Mouse (Mus musculus) MEL (cell line): ENCODE measurements around the gene Fgfr1op2. TPM values are rescaled to one million over a fixed set of nuclear protein-coding genes. Genes with fewer than 3 reads are reported as not detected.

ENCODE experiments used
- DNase-seq: peaks from one replicate; pipeline ENCODE4 v3.0.0; 2011; ENCODE audit warnings: low read depth, low spot score
- H3K27ac ChIP-seq: 2 replicates; pipeline ENCODE4 v1.5.1; 2012; ENCODE audit warnings: low read depth, mild to moderate bottlenecking, control low read depth, low read length, moderate library complexity; ENCODE audit not compliant: control insufficient read depth
- H3K27me3 ChIP-seq, 2 experiments: fragments of 150-350 bp in 1 of 2; sonication (generic) in 1 of 2; 2 replicates each; pipeline ENCODE4 v1.6.1; 2012; ENCODE audit warnings: low read length in 2 of 2, mild to moderate bottlenecking in 2 of 2, improper control_type of control experiment in 1 of 2, moderate library complexity in 1 of 2; ENCODE audit not compliant: insufficient read depth in 2 of 2, control insufficient read depth in 1 of 2
- H3K36me3 ChIP-seq, 2 experiments: 2 replicates each; pipeline ENCODE4 v1.6.1; 2012 to 2014; ENCODE audit warnings: low read length in 2 of 2, improper control_type of control experiment in 1 of 2, inconsistent platforms in 1 of 2, mild to moderate bottlenecking in 1 of 2; ENCODE audit not compliant: insufficient read depth in 2 of 2, control insufficient read depth in 1 of 2
- H3K4me1 ChIP-seq, 2 experiments: fragments of 150-350 bp in 1 of 2; sonication (generic) in 1 of 2; 2 replicates each; pipeline ENCODE4 v1.6.1; 2012; ENCODE audit warnings: low read length in 2 of 2, improper control_type of control experiment in 1 of 2, mild to moderate bottlenecking in 1 of 2; ENCODE audit not compliant: insufficient read depth in 2 of 2, control insufficient read depth in 1 of 2
- H3K4me3 ChIP-seq, 2 experiments: fragments of 150-350 bp in 1 of 2; sonication (generic) in 1 of 2; 2 replicates each; pipeline ENCODE4 v1.5.1; 2012; ENCODE audit warnings: low read depth in 2 of 2, low read length in 2 of 2, mild to moderate bottlenecking in 2 of 2, moderate library complexity in 2 of 2, control low read depth in 1 of 2, improper control_type of control experiment in 1 of 2; ENCODE audit not compliant: control insufficient read depth in 1 of 2, insufficient read depth in 1 of 2
- H3K79me2 ChIP-seq: 2 replicates; pipeline ENCODE4 v1.6.1; 2012; ENCODE audit warnings: mild to moderate bottlenecking, low read length, moderate library complexity; ENCODE audit not compliant: control insufficient read depth, poor library complexity, insufficient read depth
- H3K9ac ChIP-seq: 2 replicates; pipeline ENCODE4 v1.6.1; 2012; ENCODE audit warnings: low read depth, mild to moderate bottlenecking, control low read depth, low read length, moderate library complexity; ENCODE audit not compliant: control insufficient read depth, poor library complexity, severe bottlenecking
- H3K9me3 ChIP-seq: fragments of 150-350 bp; sonication (generic); replicated peaks from 2 replicates; pipeline ENCODE4 v1.6.1; 2012; ENCODE audit warnings: mild to moderate bottlenecking, low read length, improper control_type of control experiment, moderate library complexity; ENCODE audit not compliant: insufficient read depth
- BHLHE40 ChIP-seq: IDR thresholded peaks from 2 replicates; pipeline ENCODE4 v1.6.1; 2012; ENCODE audit warnings: low read depth, mild to moderate bottlenecking, inconsistent platforms, low read length, improper control_type of control experiment, borderline replicate concordance
- CHD1 ChIP-seq: IDR thresholded peaks from 2 replicates; pipeline ENCODE4 v1.6.1; 2012; ENCODE audit warnings: low read depth, mild to moderate bottlenecking, inconsistent platforms, low read length, improper control_type of control experiment
- CHD2 ChIP-seq: IDR thresholded peaks from 2 replicates; pipeline ENCODE4 v1.6.1; 2011; ENCODE audit warnings: low read length, improper control_type of control experiment
- ELF1 ChIP-seq: IDR thresholded peaks from 2 replicates; pipeline ENCODE4 v1.6.1; 2014; ENCODE audit warnings: low read depth, mild to moderate bottlenecking, inconsistent platforms, low read length, improper control_type of control experiment, moderate library complexity
- EP300 ChIP-seq, 2 experiments: IDR thresholded peaks; 2 replicates each; pipeline ENCODE4 v1.6.1; 2011; ENCODE audit warnings: improper control_type of control experiment in 2 of 2, low read length in 2 of 2, low read depth in 1 of 2, mild to moderate bottlenecking in 1 of 2
- ETS1 ChIP-seq: IDR thresholded peaks from 2 replicates; pipeline ENCODE4 v1.6.1; 2012; ENCODE audit warnings: low read depth, mild to moderate bottlenecking, inconsistent platforms, low read length, improper control_type of control experiment, moderate library complexity
- GATA1 ChIP-seq: IDR thresholded peaks from 2 replicates; pipeline ENCODE4 v1.6.1; 2011; ENCODE audit warnings: low read depth, low read length, improper control_type of control experiment
- HCFC1 ChIP-seq: IDR thresholded peaks from 2 replicates; pipeline ENCODE4 v1.6.1; 2012; ENCODE audit warnings: low read depth, mild to moderate bottlenecking, inconsistent platforms, low read length, improper control_type of control experiment, moderate library complexity
- JUND ChIP-seq: IDR thresholded peaks from 2 replicates; pipeline ENCODE4 v1.6.1; 2011; ENCODE audit warnings: low read depth, mild to moderate bottlenecking, improper control_type of control experiment, low read length
- MAFK ChIP-seq: IDR thresholded peaks from 2 replicates; pipeline ENCODE4 v1.6.1; 2011; ENCODE audit warnings: low read depth, mild to moderate bottlenecking, low read length, improper control_type of control experiment, borderline replicate concordance
- MAZ ChIP-seq: IDR thresholded peaks from 2 replicates; pipeline ENCODE4 v1.6.1; 2012; ENCODE audit warnings: low read depth, mild to moderate bottlenecking, inconsistent platforms, low read length, improper control_type of control experiment
- MEF2A ChIP-seq: IDR thresholded peaks from 2 replicates; pipeline ENCODE4 v1.6.1; 2014; ENCODE audit warnings: low read depth, mild to moderate bottlenecking, inconsistent platforms, low read length, improper control_type of control experiment; ENCODE audit not compliant: poor library complexity, insufficient replicate concordance, severe bottlenecking; ENCODE audit errors: extremely low read depth
- MXI1 ChIP-seq: IDR thresholded peaks from 2 replicates; pipeline ENCODE4 v1.6.1; 2011; ENCODE audit warnings: mild to moderate bottlenecking, low read depth, low read length, improper control_type of control experiment
- NELFE ChIP-seq: IDR thresholded peaks from 2 replicates; pipeline ENCODE4 v1.6.1; 2011; ENCODE audit warnings: low read depth, low read length, improper control_type of control experiment
- NRF1 ChIP-seq: IDR thresholded peaks from 2 replicates; pipeline ENCODE4 v1.6.1; 2014; ENCODE audit warnings: low read depth, mild to moderate bottlenecking, inconsistent platforms, low read length, improper control_type of control experiment, moderate library complexity; ENCODE audit not compliant: poor library complexity, insufficient read depth, severe bottlenecking
- POLR2A ChIP-seq, 2 experiments: IDR thresholded peaks; 2 replicates each; pipeline ENCODE4 v1.6.1; 2011 to 2012; ENCODE audit warnings: low read length in 2 of 2, mild to moderate bottlenecking in 2 of 2, control low read depth in 1 of 2, improper control_type of control experiment in 1 of 2, low read depth in 1 of 2, moderate library complexity in 1 of 2; ENCODE audit not compliant: control insufficient read depth in 1 of 2, insufficient read depth in 1 of 2, poor library complexity in 1 of 2
- POLR2AphosphoS2 ChIP-seq: IDR thresholded peaks from 2 replicates; pipeline ENCODE4 v1.6.1; 2011; ENCODE audit warnings: low read length, improper control_type of control experiment
- POLR2AphosphoS5 ChIP-seq: IDR thresholded peaks from 2 replicates; pipeline ENCODE4 v1.6.1; 2012; ENCODE audit warnings: low read depth, borderline replicate concordance, mild to moderate bottlenecking, inconsistent platforms, low read length, moderate library complexity, mixed read lengths
- RAD21 ChIP-seq: IDR thresholded peaks from 2 replicates; pipeline ENCODE4 v1.6.1; 2011; ENCODE audit warnings: mild to moderate bottlenecking, low read depth, low read length, improper control_type of control experiment
- SIN3A ChIP-seq: IDR thresholded peaks from 2 replicates; pipeline ENCODE4 v1.6.1; 2012; ENCODE audit warnings: low read length, improper control_type of control experiment, inconsistent platforms
- SMC3 ChIP-seq: IDR thresholded peaks from 2 replicates; pipeline ENCODE4 v1.6.1; 2011; ENCODE audit warnings: low read depth, low read length, improper control_type of control experiment
- TAL1 ChIP-seq: IDR thresholded peaks from 2 replicates; pipeline ENCODE4 v1.6.1; 2012; ENCODE audit warnings: mild to moderate bottlenecking, inconsistent platforms, low read length, moderate library complexity, mixed read lengths
- TBP ChIP-seq: IDR thresholded peaks from 2 replicates; pipeline ENCODE4 v1.8.0; 2011; ENCODE audit warnings: low read depth, low read length, improper control_type of control experiment
- UBTF ChIP-seq: IDR thresholded peaks from 2 replicates; pipeline ENCODE4 v1.6.1; 2012; ENCODE audit warnings: low read depth, mild to moderate bottlenecking, inconsistent platforms, low read length, improper control_type of control experiment, moderate library complexity, borderline replicate concordance; ENCODE audit not compliant: insufficient read depth
- USF1 ChIP-seq: IDR thresholded peaks from 2 replicates; pipeline ENCODE4 v1.6.1; 2014; ENCODE audit warnings: low read depth, mild to moderate bottlenecking, inconsistent platforms, low read length, improper control_type of control experiment, moderate library complexity
- USF2 ChIP-seq, 2 experiments: IDR thresholded peaks; 2 replicates each; pipeline ENCODE4 v1.6.1; 2011 to 2012; ENCODE audit warnings: improper control_type of control experiment in 2 of 2, low read length in 2 of 2, borderline replicate concordance in 1 of 2, inconsistent platforms in 1 of 2, low read depth in 1 of 2, mild to moderate bottlenecking in 1 of 2; ENCODE audit not compliant: insufficient read depth in 1 of 2
- ZKSCAN1 ChIP-seq: IDR thresholded peaks from 2 replicates; pipeline ENCODE4 v1.6.1; 2012; ENCODE audit warnings: low read depth, mild to moderate bottlenecking, inconsistent platforms, low read length, improper control_type of control experiment, moderate library complexity
- ZMIZ1 ChIP-seq: IDR thresholded peaks from 2 replicates; pipeline ENCODE4 v1.6.1; 2012; ENCODE audit warnings: low read depth, mild to moderate bottlenecking, inconsistent platforms, low read length, improper control_type of control experiment, moderate library complexity
- ZNF384 ChIP-seq: IDR thresholded peaks from 2 replicates; pipeline ENCODE4 v1.6.1; 2012; ENCODE audit warnings: low read depth, mild to moderate bottlenecking, inconsistent platforms, low read length, improper control_type of control experiment
- polyA plus RNA-seq, 2 experiments: library from polyadenylated mRNA; stranded (reverse) in 1 of 2; unstranded in 1 of 2; fragments of >175 nt in 1 of 2; fragments of >200 nt in 1 of 2; gene quantifications; 2 replicates each; pipeline versions ENCODE4 v1.2.1 to v1.2.4; 2012; ENCODE audit warnings: low replicate concordance in 2 of 2, low read depth in 1 of 2; ENCODE audit not compliant: insufficient read length in 2 of 2, insufficient read depth in 1 of 2, missing spikeins in 1 of 2
- total RNA-seq: library from RNA; depleted of rRNA; stranded (reverse); fragments of 300-350 nt; gene quantifications from 2 replicates; pipeline ENCODE4 v1.2.3, GENCODE M21; 2012

The Fgfr1op2 gene
- total and polyA plus RNA-seq, 3 experiments = 70.4 to 93.6 TPM; not detected in 1

- Histone ChIP-seq H3K9ac (no peak overlapping the region), H3K27me3 (no peaks in the 10 kb centered on the region), H3K79me2 (no peaks in the 10 kb centered on the region), H3K4me3 (no peak overlapping the region), H3K36me3 (no peaks in the 10 kb centered on the region; a peak in 1 of 4 replicates), H3K4me1 (no peaks in the 10 kb centered on the region), H3K9me3 (no peaks in the 10 kb centered on the region), H3K27ac (no peak overlapping the region)
- no peak for DNase-seq
- no peak for TF ChIP-seq MAFK
- TF ChIP-seq BHLHE40 = no peak
- TF ChIP-seq ZMIZ1 = no peak
- TF ChIP-seq GATA1 = no peak
- no peak for TF ChIP-seq ZNF384
- no peak for TF ChIP-seq NELFE
- TF ChIP-seq ZKSCAN1 = no peak
- TF ChIP-seq POLR2A (IDR thresholded peaks at IDR 0.05; ENCODE audit: control insufficient read depth in 1 of 2, insufficient read depth in 1 of 2, low read depth in 1 of 2, low read length in 2 of 2, poor library complexity in 1 of 2) = no peak
- TF ChIP-seq ETS1 = no peak
- no peak for TF ChIP-seq RAD21
- no peak for TF ChIP-seq MEF2A
- TF ChIP-seq SIN3A = no peak
- TF ChIP-seq HCFC1 = no peak
- TF ChIP-seq TBP = no peak
- TF ChIP-seq USF2 (IDR thresholded peaks at IDR 0.05; ENCODE audit: borderline replicate concordance in 1 of 2, insufficient read depth in 1 of 2, low read depth in 1 of 2, low read length in 2 of 2) = no peak
- TF ChIP-seq MXI1 = no peak
- TF ChIP-seq ELF1 = no peak
- TF ChIP-seq TAL1 = no peak
- TF ChIP-seq USF1 = no peak
These were observed 34.9 kb downstream of the Fgfr1op2 start for GRCm38 (mm10) chr6:146611897-146612296.

DNA sequence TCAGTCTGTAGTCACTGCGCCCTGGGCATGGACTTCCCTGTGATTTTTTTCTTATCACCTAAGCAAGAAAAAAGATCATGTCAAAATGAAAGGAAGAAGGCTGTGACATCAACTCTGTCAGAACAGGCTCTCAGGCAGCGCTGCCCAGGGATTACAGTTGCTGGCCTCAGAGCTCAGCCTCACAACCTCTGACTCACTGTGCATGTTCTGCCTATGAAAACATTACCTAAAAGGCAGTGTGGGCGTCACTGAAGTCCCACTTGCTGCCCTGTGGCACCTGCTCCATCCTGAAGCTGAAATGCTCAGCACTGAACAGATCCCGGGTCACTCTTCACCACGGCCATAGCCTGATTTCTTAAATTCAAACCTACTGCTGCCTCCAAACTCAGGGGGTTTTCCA, 35.7 kb downstream of the Fgfr1op2 start:
- Histone ChIP-seq H3K27me3 (no peaks in the 10 kb centered on the region), H3K4me1 (no peaks in the 10 kb centered on the region), H3K4me3 (no peak overlapping the region)
- TF ChIP-seq POLR2AphosphoS2 (no peak), EP300 (IDR thresholded peaks at IDR 0.05; ENCODE audit: low read depth in 1 of 2, low read length in 2 of 2) (no peak), RAD21 (no peak), CHD2 (no peak), CHD1 (no peak), JUND (no peak), NRF1 (no peak), NELFE (no peak), MAFK (no peak), POLR2AphosphoS5 (no peak), TAL1 (no peak), UBTF (no peak), MAZ (no peak), ZKSCAN1 (no peak), SMC3 (no peak), ZMIZ1 (no peak), MXI1 (no peak), HCFC1 (no peak), SIN3A (no peak)
- TF ChIP-seq, all 39 proteins: peak for 0
- no peaks in the 10 kb centered on the region for H3K79me2 ChIP-seq
- no peaks in the 10 kb centered on the region for H3K9me3 ChIP-seq
- no peak overlapping the region for H3K9ac ChIP-seq
- DNase-seq = no peak
- H3K36me3 ChIP-seq = no peaks in the 10 kb centered on the region; a peak in 1 of 4 replicates
- H3K27ac ChIP-seq = no peak overlapping the region
